Mouse (Mus musculus) embryo, embryonic 11.5 days (tissue): Measurements from ENCODE around the gene Atoh7.
"Not testable (repeated sequence)": the region's sequence is repeated elsewhere in the genome, so short reads cannot be mapped to it uniquely, and the experiment has no call there.

Experiments used
- DNase-seq: peaks from one replicate; pipeline ENCODE4 v3.0.0-alpha.2; 2012; ENCODE audit warnings: low read depth, low spot score

Gene Atoh7

GRCm38 (mm10) chr10:63099521-63099920 is at the start of gene Atoh7:
Gene Atoh7 (plus strand): TSS chr10:63099651.
- no peak for DNase-seq

- DNase-seq: no peak
Measured at GRCm38 (mm10) chr10:63051267-63051666, 48.2 kb upstream of the Atoh7 start.

GRCm38 (mm10) chr10:63052011-63052410 is 47.4 kb upstream of the Atoh7 start:
- DNase-seq: no peak

- no peak for DNase-seq
Measured at GRCm38 (mm10) chr10:63053007-63053406, 46.4 kb upstream of the Atoh7 start.

- not testable (repeated sequence) for DNase-seq
Measured at GRCm38 (mm10) chr10:63054071-63054470, 45.4 kb upstream of the Atoh7 start.

GRCm38 (mm10) chr10:63054586-63054985 is 44.9 kb upstream of the Atoh7 start:
- DNase-seq: no peak

GRCm38 (mm10) chr10:63056966-63057750 is 42.3 kb upstream of the Atoh7 start:
- DNase-seq: no peak

GRCm38 (mm10) chr10:63059862-63060261 is 39.6 kb upstream of the Atoh7 start, which contains the start of gene Pbld1:
Gene Pbld1 (plus strand): TSS chr10:63060162.
- no peak for DNase-seq

- no peak for DNase-seq
Measured at GRCm38 (mm10) chr10:63060406-63060805, 39.0 kb upstream of the Atoh7 start.

GRCm38 (mm10) chr10:63061266-63061665 is 38.2 kb upstream of the Atoh7 start:
- no peak for DNase-seq

- no peak for DNase-seq
Measured at GRCm38 (mm10) chr10:63062696-63063095, 36.8 kb upstream of the Atoh7 start.

- DNase-seq: no peak
Measured at GRCm38 (mm10) chr10:63063365-63063764, 36.1 kb upstream of the Atoh7 start.

- no peak for DNase-seq
Measured at GRCm38 (mm10) chr10:63064516-63064915, 34.9 kb upstream of the Atoh7 start.

- DNase-seq: no peak
Measured at GRCm38 (mm10) chr10:63065561-63065960, 33.9 kb upstream of the Atoh7 start.

GRCm38 (mm10) chr10:63065988-63066387 is 33.5 kb upstream of the Atoh7 start:
- peak; percentile 57 for DNase-seq

- DNase-seq: no peak
Measured at GRCm38 (mm10) chr10:63086304-63086703, 13.1 kb upstream of the Atoh7 start.

- no peak for DNase-seq
Measured at GRCm38 (mm10) chr10:63089103-63089757, 10.2 kb upstream of the Atoh7 start.

- DNase-seq: no peak
Measured at GRCm38 (mm10) chr10:63089758-63090571, 9.5 kb upstream of the Atoh7 start.

GRCm38 (mm10) chr10:63091915-63092314 is 7.5 kb upstream of the Atoh7 start:
- DNase-seq: no peak

- no peak for DNase-seq
Measured at GRCm38 (mm10) chr10:63092616-63093550, 6.6 kb upstream of the Atoh7 start.

- no peak for DNase-seq
Measured at GRCm38 (mm10) chr10:63096757-63097156, 2.7 kb upstream of the Atoh7 start.
